Mouse (Mus musculus): ENCODE measurements at regions not wholly inside any gene's neighbourhood (a gene's known extent, or its start where the extent isn't known, plus 50 kb on each side); places are given as distances from the start of the nearest gene placed in this dataset.

GRCm38 (mm10) chr4:9208606-9209005 is 969.8 kb upstream of the Car8 start:
- TF ChIP-seq CTCF (conservative IDR thresholded peaks at IDR 0.05; ENCODE audit: insufficient read depth, insufficient read length, low read depth, low read length) (no peak), POLR2A (IDR thresholded peaks at IDR 0.05; ENCODE audit: low read depth, low read length) (no peak)

Measured in kidney, adult 2 months (tissue).